Mouse (Mus musculus): ENCODE data around the gene Ptrh2. TPM values are rescaled to one million over a fixed set of nuclear protein-coding genes. Genes with fewer than 3 reads are reported as not detected.

The Ptrh2 gene
- 5.0 TPM for polyA plus RNA-seq (2017; shearing (Covaris generic))

DNA sequence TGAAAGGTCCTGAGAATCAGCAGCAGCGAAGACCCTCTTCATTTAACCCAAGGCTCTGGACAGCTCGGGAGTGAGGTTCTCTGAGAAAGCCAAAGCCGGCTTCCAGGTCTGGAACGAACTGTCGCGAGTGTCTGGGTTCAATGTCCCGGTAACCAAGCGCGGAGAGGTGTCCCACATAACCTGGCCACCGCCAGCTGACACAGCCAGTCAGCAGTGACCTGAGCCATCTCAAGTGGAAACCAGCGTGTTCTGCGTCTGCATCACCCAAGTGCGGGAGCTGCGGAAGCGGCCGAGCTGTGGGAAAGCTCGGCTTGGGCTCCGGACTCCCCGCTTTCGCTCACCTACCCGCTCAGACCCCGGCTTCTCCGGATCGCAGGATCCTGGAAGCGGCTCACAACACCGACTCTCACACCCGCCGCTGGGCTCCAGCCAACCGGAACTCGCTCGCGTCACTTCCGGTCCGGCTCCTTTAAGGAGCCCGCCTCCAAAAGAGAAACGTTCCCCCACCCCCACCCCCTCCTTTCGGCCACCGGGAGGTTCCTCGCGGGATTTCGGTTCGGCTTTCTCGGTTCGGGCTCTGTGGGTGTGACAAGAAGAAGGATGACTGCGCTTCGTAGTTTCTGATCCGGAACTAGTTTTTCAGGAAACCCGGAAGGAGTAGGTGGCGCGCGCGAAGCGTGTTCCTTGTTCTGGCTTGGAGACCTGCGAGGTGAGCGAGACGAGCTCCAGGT is at the start of gene Ptrh2, which contains the start of gene Vmp1:
Gene Ptrh2, plus strand, starts transcription at position 591 of the 731 bp plus-strand sequence.
Gene Vmp1, minus strand, starts transcription at position 442 of the 731 bp plus-strand sequence.

Other genes with a start within 250 kb of the Ptrh2 start
- 50.1 TPM for gene Rnft1, start 199.3 kb upstream of the Ptrh2 start, polyA plus RNA-seq (2017; shearing (Covaris generic))
- 82.3 TPM for gene Rps6kb1, start 139.2 kb upstream of the Ptrh2 start, polyA plus RNA-seq (2017; shearing (Covaris generic))
- gene Tubd1, start 139.0 kb upstream of the Ptrh2 start, polyA plus RNA-seq (2017; shearing (Covaris generic)) = 4.4 TPM
- 275 TPM for gene Vmp1, start 149 bp upstream of the Ptrh2 start, polyA plus RNA-seq (2017; shearing (Covaris generic))
- gene Cltc, start 73.6 kb downstream of the Ptrh2 start, polyA plus RNA-seq (2017; shearing (Covaris generic)) = 154 TPM
- gene Dhx40, start 123.8 kb downstream of the Ptrh2 start, polyA plus RNA-seq (2017; shearing (Covaris generic)) = 58.1 TPM